Mouse (Mus musculus) liver, embryonic 14.5 days (tissue): Measurements from ENCODE around the gene Vcl.

Experiments used
- CTCF ChIP-seq: IDR thresholded peaks from 2 replicates; pipeline ENCODE4 v1.5.1; 2016; ENCODE audit warnings: antibody characterized with exemption, low read depth, control low read depth
- EP300 ChIP-seq: IDR thresholded peaks from 2 replicates; pipeline ENCODE4 v1.6.1; 2016; ENCODE audit warnings: antibody characterized with exemption, low read depth

DNA sequence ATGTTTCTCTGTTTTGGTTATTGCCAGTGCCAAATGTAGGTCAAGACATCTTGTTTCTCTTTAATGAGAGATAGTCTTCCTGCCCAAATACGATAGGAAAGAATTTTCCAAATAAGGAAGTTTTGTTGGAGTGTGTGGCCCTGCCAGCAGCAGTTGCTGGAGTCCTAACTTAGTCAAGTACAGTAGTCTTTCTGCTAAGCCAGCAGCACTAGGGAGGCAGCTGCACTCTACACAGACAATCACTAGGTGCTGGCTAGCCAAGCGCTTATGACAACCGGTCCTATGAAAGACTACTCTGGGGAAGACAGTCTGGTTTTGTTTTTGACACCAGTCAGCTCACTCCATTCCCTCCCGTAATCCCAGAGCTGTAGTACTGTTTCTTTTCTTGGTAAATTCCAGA, 35.4 kb upstream of the Vcl start:
- TF ChIP-seq CTCF (no peak), EP300 (no peak)
